In genomic region chr16:15083692-15084091, GRCm38 (mm10) we compare ENCODE assay signal across 11 mouse cellular contexts.
A peak's percentile ranks its signal among the peaks of the same experiment; 100 is the strongest.
DNase-seq lines count a peak whose midpoint lies in the region; ATAC-seq and TF ChIP-seq lines count a peak whose summit lies in the region.
"Had no signal": no experiment of that assay in that cellular context is flagged by ENCODE, and none has a peak within 500 bp of the region (broad histone marks: within the 10 kb centered on the region; RNA-seq: fewer than 3 reads in every experiment).

No protein-coding gene starts in this region.

- intact Hi-C loops in gastrocnemius, adult 2 months (cut with DNase I): no loop called here
- intact Hi-C loops in left cerebral cortex, adult 2 months (cut with DNase I): no loop called here

- 42% methylated on average over 3 of the region's 3 CpGs for WGBS in kidney, embryonic 15.5 days

- no peak overlapping the region; the same call in 1 of the 2 replicates for H3K4me3 ChIP-seq in gastrocnemius, adult 2 months
- no peak overlapping the region for H3K4me3 ChIP-seq in kidney, embryonic 15.5 days (replicated peaks)
- no peak overlapping the region for H3K4me3 ChIP-seq in embryonic fibroblast, embryonic 13.5 days (ENCODE audit: insufficient read depth, low read length)
- H3K4me3 ChIP-seq in left cerebral cortex, adult 2 months: no peak overlapping the region

- peak overlapping the region; percentile 86; the same call in 1 of the 2 replicates for H3K4me2 ChIP-seq in kidney, embryonic 15.5 days

- ATAC-seq in kidney, embryonic 15.5 days (replicated peaks; ENCODE audit: low FRiP score): no peak
- ATAC-seq in cerebellum, adult (ENCODE audit: insufficient number of reproducible peaks, low FRiP score, low TSS enrichment): no peak

- DNase-seq in gastrocnemius, adult 2 months: no peak
- DNase-seq in gastrocnemius, postnatal 10 days: no peak
- DNase-seq in kidney, adult 18-20 months: no peak
- DNase-seq in 3T3-L1 (ENCODE audit: low read depth, low spot score): peak; percentile 20
- no peak for DNase-seq in left cerebral cortex, adult 2 months (ENCODE audit: extremely low spot score in 1 of 2, low spot score in 2 of 2)
- DNase-seq: cerebellum, adult 8-10 months; right cerebral cortex, postnatal 14 days; thymus, postnatal 25 days had no signal

- H3K9me3 ChIP-seq in kidney, embryonic 15.5 days (replicated peaks): 0 out of 2 replicates have a peak, but pooled peaks cover 4% of the 10 kb centered on the region

- no peak overlapping the region for H3K9ac ChIP-seq in kidney, embryonic 15.5 days

- no peaks in the 10 kb centered on the region for H3K36me3 ChIP-seq in kidney, embryonic 15.5 days

- no peak for TF ChIP-seq CTCF in gastrocnemius, adult 2 months (IDR thresholded peaks at IDR 0.05)
- TF ChIP-seq CTCF in embryonic fibroblast, embryonic 13.5 days (IDR thresholded peaks at IDR 0.05; ENCODE audit: borderline replicate concordance, insufficient read depth, low read length): no peak
- TF ChIP-seq CTCF in left cerebral cortex, adult 2 months (IDR thresholded peaks at IDR 0.05): no peak

- H3K4me1 ChIP-seq in kidney, embryonic 15.5 days: peaks cover 22% of the 10 kb centered on the region
- H3K4me1 ChIP-seq in embryonic fibroblast, embryonic 13.5 days (ENCODE audit: control insufficient read depth, insufficient read depth, low read length): peaks cover 2% of the 10 kb centered on the region; the same call in 1 of the 2 replicates

- H3K27ac ChIP-seq in gastrocnemius, adult 2 months: peak overlapping the region; percentile 83; the same call in 1 of the 2 replicates
- H3K27ac ChIP-seq in kidney, embryonic 15.5 days: peak overlapping the region; percentile 98
- H3K27ac ChIP-seq in embryonic fibroblast, embryonic 13.5 days (ENCODE audit: insufficient read depth, low read length): peak overlapping the region; percentile 98
- H3K27ac ChIP-seq in left cerebral cortex, adult 2 months: no peak overlapping the region

- H3K27me3 ChIP-seq in kidney, embryonic 15.5 days: no peaks in the 10 kb centered on the region

- TF ChIP-seq POLR2A in embryonic fibroblast, embryonic 13.5 days (IDR thresholded peaks at IDR 0.05; ENCODE audit: low read depth, low read length): no peak
